Mouse (Mus musculus): ENCODE measurements around the gene Arid1b. TPM values are rescaled to one million over a fixed set of nuclear protein-coding genes. Genes with fewer than 3 reads are reported as not detected.

Arid1b gene
- total and polyA plus RNA-seq, 3 experiments = 6.1 to 12.4 (median 9.7) TPM

- dilution Hi-C loops (cut with MboI; ENCODE audit: extremely low pct_ligation_motif_present, extremely low pct_unique_long_range_greater_than_20kb, low sequenced_read_pairs) = no loop called here
- Histone ChIP-seq H3K79me2 (replicated peaks; ENCODE audit: control insufficient read depth, extremely low read depth, insufficient read depth, poor library complexity, severe bottlenecking) (no peaks in the 10 kb centered on the region), H3K36me3 (replicated peaks in 1 of 2; ENCODE audit: control insufficient read depth in 1 of 2, insufficient read depth in 1 of 2, low read length in 1 of 2) (peaks cover 15 to 82% of the 10 kb centered on the region in 2 experiments), H3K27ac (ENCODE audit: insufficient read depth, low read depth) (no peak overlapping the region), H3K9me3 (replicated peaks; ENCODE audit: low read length) (no peaks in the 10 kb centered on the region), H3K9ac (ENCODE audit: insufficient read depth, low read depth) (no peak overlapping the region), H3K27me3 (replicated peaks) (no peaks in the 10 kb centered on the region), H3K4me1 (ENCODE audit: control insufficient read depth in 1 of 2, insufficient read depth in 2 of 2) (no peaks in the 10 kb centered on the region), H3K4me3 (replicated peaks in 1 of 3; ENCODE audit: low read depth in 2 of 3, low read length in 2 of 3, poor library complexity in 1 of 3) (no peak overlapping the region), H3K4me2 (ENCODE audit: insufficient read depth, low read depth, poor library complexity, severe bottlenecking) (no peak overlapping the region)
- in situ Hi-C loops (cut with MboI; ENCODE audit: low pct_ligation_motif_present, low pct_unique_long_range_greater_than_20kb, low sequenced_read_pairs) = no loop called here
- DNase-seq (ENCODE audit: extremely low read depth) = no peak
- no peak for TF ChIP-seq MXI1 (IDR thresholded peaks at IDR 0.05; ENCODE audit: low read depth, low read length)
- no peak for TF ChIP-seq NRF1 (IDR thresholded peaks at IDR 0.05; ENCODE audit: low read depth, low read length)
- no peak for TF ChIP-seq IRF4 (IDR thresholded peaks at IDR 0.05; ENCODE audit: low read depth, low read length)
- no peak for TF ChIP-seq BHLHE40 (IDR thresholded peaks at IDR 0.05; ENCODE audit: low read depth, low read length)
- no peak for TF ChIP-seq CHD1 (IDR thresholded peaks at IDR 0.05; ENCODE audit: low read depth, low read length)
- TF ChIP-seq MAX (IDR thresholded peaks at IDR 0.05; ENCODE audit: low read length) = no peak
- no peak for TF ChIP-seq ZC3H11A (IDR thresholded peaks at IDR 0.05; ENCODE audit: low read depth, low read length)
- no peak for TF ChIP-seq ZKSCAN1 (IDR thresholded peaks at IDR 0.05; ENCODE audit: borderline replicate concordance, low read depth, low read length)
- TF ChIP-seq ZMIZ1 (IDR thresholded peaks at IDR 0.05; ENCODE audit: low read depth, low read length) = no peak
- no peak for TF ChIP-seq E2F4 (IDR thresholded peaks at IDR 0.05; ENCODE audit: insufficient replicate concordance, low read depth, low read length)
- TF ChIP-seq USF2 (conservative IDR thresholded peaks at IDR 0.05; ENCODE audit: low read depth, low read length) = no peak
- no peak for TF ChIP-seq NELFE (IDR thresholded peaks at IDR 0.05; ENCODE audit: low read depth, low read length)
These were observed 293.5 kb downstream of the Arid1b start for GRCm38 (mm10) chr17:5287641-5288040.

DNA sequence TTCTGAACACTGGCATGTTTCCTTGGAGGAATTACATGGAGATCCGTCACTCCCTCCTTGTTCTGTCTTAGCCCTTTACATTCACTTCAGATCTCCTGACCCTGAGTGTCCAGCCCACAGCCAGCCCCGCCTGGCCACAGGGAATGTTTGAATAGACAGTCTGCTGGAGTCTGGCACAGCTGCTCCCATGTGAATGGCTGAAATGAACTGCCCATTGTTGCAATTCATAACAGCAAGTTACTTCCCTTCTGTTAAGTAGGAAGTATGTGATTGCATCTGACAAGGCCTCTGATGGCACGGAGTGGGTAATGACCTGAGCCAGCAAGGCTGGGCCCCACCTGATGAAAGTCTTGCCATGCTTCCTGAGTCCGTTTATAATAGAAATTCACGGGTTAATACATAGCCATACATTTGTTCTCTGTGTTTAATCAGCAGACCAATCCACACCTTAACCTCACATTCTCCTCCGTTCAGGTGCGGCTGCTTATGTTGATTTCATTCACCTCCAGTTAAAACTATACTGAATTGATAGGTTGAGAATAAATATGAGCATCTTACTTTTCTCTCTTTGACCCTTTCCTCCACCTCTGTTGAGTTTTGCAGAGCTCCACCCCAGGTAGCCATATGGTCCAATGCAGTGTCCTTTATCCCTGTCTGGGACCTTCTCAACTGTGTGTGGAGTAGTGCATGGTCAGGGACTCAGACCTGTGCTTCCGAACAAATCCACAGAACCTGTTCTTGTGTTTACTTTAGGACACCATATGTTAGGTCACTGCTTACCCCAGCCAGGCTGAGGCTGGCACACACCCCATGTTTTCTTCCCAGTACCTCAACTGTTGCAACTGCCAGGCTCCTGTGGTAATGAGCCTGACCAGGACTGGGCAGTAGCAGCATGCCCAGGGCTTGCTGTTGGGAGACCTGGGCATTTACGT is 299.8 kb downstream of the Arid1b start:
- peaks cover 8 to 73% of the 10 kb centered on the region in 2 experiments for H3K36me3 ChIP-seq (replicated peaks in 1 of 2; ENCODE audit: control insufficient read depth in 1 of 2, insufficient read depth in 1 of 2, low read length in 1 of 2)
- H3K4me3 ChIP-seq (replicated peaks in 1 of 3; ENCODE audit: low read depth in 2 of 3, low read length in 2 of 3, poor library complexity in 1 of 3) = no peak overlapping the region
- H3K27ac ChIP-seq (ENCODE audit: insufficient read depth, low read depth) = no peak overlapping the region
- H3K79me2 ChIP-seq (replicated peaks; ENCODE audit: control insufficient read depth, extremely low read depth, insufficient read depth, poor library complexity, severe bottlenecking) = no peaks in the 10 kb centered on the region
- no peak overlapping the region for H3K4me2 ChIP-seq (ENCODE audit: insufficient read depth, low read depth, poor library complexity, severe bottlenecking)
- no peak overlapping the region for H3K9ac ChIP-seq (ENCODE audit: insufficient read depth, low read depth)
- in situ Hi-C loops (cut with MboI; ENCODE audit: low pct_ligation_motif_present, low pct_unique_long_range_greater_than_20kb, low sequenced_read_pairs) = no loop called here
- peaks cover 3 to 34% of the 10 kb centered on the region in 2 experiments; a peak in 3 of 4 replicates for H3K4me1 ChIP-seq (ENCODE audit: control insufficient read depth in 1 of 2, insufficient read depth in 2 of 2)
- H3K27me3 ChIP-seq (replicated peaks) = no peaks in the 10 kb centered on the region
- no peak for TF ChIP-seq ZMIZ1 (IDR thresholded peaks at IDR 0.05; ENCODE audit: low read depth, low read length)
- TF ChIP-seq USF2 (conservative IDR thresholded peaks at IDR 0.05; ENCODE audit: low read depth, low read length) = no peak
- no peak for TF ChIP-seq TCF12 (IDR thresholded peaks at IDR 0.05; ENCODE audit: low read depth, low read length)
- TF ChIP-seq JUND (conservative IDR thresholded peaks at IDR 0.05; ENCODE audit: low read depth, low read length) = no peak
- TF ChIP-seq SIN3A (IDR thresholded peaks at IDR 0.05; ENCODE audit: low read length) = no peak
- no peak for TF ChIP-seq CHD2 (IDR thresholded peaks at IDR 0.05; ENCODE audit: low read length)
- no peak for TF ChIP-seq POLR2AphosphoS2 (IDR thresholded peaks at IDR 0.05; ENCODE audit: low read depth, low read length)
- TF ChIP-seq USF1 (IDR thresholded peaks at IDR 0.05; ENCODE audit: low read depth, low read length) = no peak
- no peak for TF ChIP-seq EP300 (IDR thresholded peaks at IDR 0.05; ENCODE audit: low read length)
- TF ChIP-seq TBP (conservative IDR thresholded peaks at IDR 0.05; ENCODE audit: low read depth, low read length) = no peak
- TF ChIP-seq NRF1 (IDR thresholded peaks at IDR 0.05; ENCODE audit: low read depth, low read length) = no peak
- no peak for TF ChIP-seq E2F4 (IDR thresholded peaks at IDR 0.05; ENCODE audit: insufficient replicate concordance, low read depth, low read length)
- no peak for TF ChIP-seq MEF2A (IDR thresholded peaks at IDR 0.05; ENCODE audit: borderline replicate concordance, low read depth, low read length)
- no peak for TF ChIP-seq ZNF384 (IDR thresholded peaks at IDR 0.05; ENCODE audit: low read depth, low read length)
- TF ChIP-seq MAZ (IDR thresholded peaks at IDR 0.05; ENCODE audit: low read depth, low read length) = no peak
- no peak for TF ChIP-seq ELF1 (IDR thresholded peaks at IDR 0.05; ENCODE audit: low read depth, low read length)
- TF ChIP-seq HCFC1 (IDR thresholded peaks at IDR 0.05; ENCODE audit: low read depth, low read length) = no peak
- TF ChIP-seq ETS1 (conservative IDR thresholded peaks at IDR 0.05; ENCODE audit: low read depth, low read length) = no peak
- H3K9me3 ChIP-seq (replicated peaks; ENCODE audit: low read length) = no peaks in the 10 kb centered on the region
- dilution Hi-C loops (cut with MboI; ENCODE audit: extremely low pct_ligation_motif_present, extremely low pct_unique_long_range_greater_than_20kb, low sequenced_read_pairs) = no loop called here
- no peak for DNase-seq (ENCODE audit: extremely low read depth)

Data from CH12.LX (cell line).